Mouse (Mus musculus) C2C12 (cell line): ENCODE measurements at regions not wholly inside any gene's neighbourhood (a gene's known extent, or its start where the extent isn't known, plus 50 kb on each side); places are given as distances from the start of the nearest gene placed in this dataset.

ENCODE experiments used
- CEBPB ChIP-seq: IDR thresholded peaks from one replicate; pipeline ENCODE4 v1.6.1; 2011; ENCODE audit warnings: low read depth, mild to moderate bottlenecking, control low read depth, moderate library complexity
- CTCF ChIP-seq: IDR thresholded peaks from one replicate; pipeline ENCODE4 v1.5.1; 2011; ENCODE audit not compliant: control insufficient read depth, insufficient read depth, insufficient read length

DNA sequence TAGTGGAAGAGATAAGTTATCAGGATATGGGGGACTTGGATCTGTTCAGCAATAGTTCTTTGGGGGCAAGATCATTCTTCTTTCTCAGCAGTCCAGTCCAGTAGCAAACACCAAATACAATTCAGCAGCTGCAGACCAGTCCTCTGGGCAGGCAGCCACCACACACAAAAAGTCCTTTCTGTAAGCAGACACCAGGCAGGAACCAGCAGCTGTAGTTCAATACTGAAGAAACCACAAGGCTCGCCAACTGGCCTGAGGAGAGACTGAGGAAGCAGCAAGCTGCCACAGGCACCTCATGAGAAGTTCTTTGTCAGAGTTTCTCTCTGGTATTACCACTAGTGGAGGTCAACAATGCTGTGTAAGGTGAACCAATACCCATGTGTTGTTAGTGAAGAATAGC lies 493.1 kb upstream of the Arid1b start:
- no peak for TF ChIP-seq CTCF
- no peak for TF ChIP-seq CEBPB
